Mouse (Mus musculus) left cerebral cortex, adult 11 months (tissue): ENCODE measurements at regions not wholly inside any gene's neighbourhood (a gene's known extent, or its start where the extent isn't known, plus 50 kb on each side); places are given as distances from the start of the nearest gene placed in this dataset.

Source experiments
- DNase-seq: peaks from one replicate; pipeline ENCODE4 v3.0.0; 2022; ENCODE audit warnings: low spot score

DNA sequence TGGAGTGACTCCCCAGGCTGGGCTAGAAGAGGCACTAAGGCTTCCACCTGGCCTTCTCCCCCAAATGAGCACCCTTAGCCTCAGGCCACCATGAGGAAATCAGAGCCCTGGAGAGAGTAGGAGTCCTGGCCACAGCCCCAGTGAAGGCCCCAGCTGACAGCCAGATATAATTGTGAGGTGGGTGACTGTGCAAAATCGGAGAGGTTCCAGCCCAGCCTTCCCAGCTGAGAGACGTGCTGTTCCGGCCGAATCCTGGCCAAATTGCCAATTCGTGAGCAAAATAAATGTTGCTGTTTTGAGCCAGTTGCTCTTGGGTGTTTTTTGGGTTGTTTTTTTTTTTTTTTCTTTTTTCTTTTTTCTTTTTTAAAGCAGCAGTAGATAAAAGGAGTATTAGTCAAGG, 169.9 kb upstream of the Il12b start:
- DNase-seq = no peak

DNA sequence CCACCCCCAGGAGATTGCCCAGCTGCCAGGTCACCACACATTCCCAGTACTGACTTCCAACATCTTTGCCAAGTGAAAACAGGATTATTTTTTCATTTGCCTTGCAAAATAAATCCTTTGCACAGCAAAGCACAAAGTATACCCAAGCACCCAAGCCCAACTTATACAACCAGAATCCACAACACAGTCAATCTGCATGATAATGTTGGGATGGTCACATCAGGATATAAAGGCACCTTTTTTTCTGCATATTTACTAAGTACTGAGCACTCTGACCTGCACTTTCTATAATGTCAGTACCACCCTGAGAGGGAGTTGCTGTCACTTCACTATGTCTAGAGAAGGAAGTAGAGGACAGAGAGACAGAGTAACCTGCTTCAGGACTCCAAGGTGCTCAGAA, 164.4 kb upstream of the Il12b start:
- DNase-seq = no peak

DNA sequence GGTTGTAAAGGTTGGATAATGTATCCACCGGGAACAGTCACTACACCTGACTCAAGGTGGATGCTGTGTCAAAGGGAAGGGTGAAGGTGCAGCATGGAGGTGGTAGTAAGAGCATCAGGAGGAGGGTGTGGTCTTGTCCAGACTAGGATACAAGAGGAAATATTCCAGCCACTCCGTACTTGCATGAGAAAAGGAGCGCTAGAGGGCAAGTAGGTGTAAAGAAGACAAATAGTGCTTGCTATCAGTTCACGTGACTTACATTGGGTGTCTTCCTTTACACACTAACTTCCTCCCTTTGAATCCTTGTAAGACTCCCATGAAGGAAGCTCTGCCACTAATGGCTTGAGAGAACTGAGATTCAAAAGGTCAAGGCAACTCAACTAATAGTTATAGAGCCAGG, 161.8 kb upstream of the Il12b start:
- no peak for DNase-seq

DNA sequence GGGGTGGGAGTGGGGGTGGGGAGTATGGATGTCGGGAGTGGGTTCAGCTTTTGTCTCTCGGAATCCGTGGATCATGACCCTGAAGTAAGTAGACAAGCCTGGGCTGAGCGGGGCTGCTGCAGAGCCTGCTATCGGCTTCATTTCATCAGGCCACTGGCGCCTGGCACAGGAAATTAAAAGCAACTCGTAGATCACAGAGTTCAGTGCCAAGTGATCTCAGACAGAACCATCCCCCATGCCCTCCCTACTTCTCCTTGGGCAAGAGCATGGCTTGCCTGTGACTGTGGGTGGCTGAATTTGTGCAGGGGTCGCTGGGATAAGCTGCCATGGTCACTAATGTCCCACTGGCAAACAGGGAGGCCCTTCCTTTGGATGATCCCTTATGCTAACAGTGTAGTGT, 161.3 kb upstream of the Il12b start:
- no peak for DNase-seq

DNA sequence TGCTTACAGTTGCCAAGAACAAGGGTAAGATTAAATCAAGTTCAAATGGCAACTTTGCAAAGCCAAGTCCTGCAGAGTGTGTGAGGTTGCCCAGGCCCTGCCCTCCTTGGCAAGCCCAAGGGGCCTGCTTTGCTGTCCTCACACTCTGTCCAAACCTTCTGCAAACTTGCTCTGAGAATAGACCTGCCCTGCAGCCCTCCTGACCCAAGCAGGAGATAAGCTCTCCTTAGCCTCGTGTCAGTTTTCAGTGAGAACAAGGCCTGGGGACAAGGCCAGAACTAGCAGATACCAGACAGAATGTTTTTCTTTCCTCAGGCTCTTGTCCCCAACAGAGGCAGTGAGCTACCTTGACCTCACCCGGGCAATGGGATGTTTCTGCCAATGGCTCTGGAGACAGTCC, 156.7 kb upstream of the Il12b start:
- no peak for DNase-seq

DNA sequence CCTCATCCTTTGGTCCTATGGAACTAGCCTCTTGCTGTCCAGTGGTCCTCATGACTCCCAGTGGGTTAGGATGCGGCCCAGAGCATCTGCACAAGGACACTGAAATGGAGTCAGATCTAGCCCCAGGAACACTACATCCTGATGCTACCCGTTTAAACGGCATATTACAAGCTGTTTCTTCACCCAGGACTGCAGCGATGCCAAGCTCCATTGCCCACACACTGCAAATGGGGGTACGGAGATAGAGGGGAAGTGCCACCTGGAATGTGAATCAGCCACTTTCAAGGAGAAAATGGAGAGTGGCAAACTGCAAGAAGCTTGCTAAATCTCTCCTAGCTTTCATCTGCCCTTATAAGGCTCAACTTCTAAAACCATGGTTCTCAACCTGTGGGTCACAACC, 148.0 kb upstream of the Il12b start:
- DNase-seq = no peak

DNA sequence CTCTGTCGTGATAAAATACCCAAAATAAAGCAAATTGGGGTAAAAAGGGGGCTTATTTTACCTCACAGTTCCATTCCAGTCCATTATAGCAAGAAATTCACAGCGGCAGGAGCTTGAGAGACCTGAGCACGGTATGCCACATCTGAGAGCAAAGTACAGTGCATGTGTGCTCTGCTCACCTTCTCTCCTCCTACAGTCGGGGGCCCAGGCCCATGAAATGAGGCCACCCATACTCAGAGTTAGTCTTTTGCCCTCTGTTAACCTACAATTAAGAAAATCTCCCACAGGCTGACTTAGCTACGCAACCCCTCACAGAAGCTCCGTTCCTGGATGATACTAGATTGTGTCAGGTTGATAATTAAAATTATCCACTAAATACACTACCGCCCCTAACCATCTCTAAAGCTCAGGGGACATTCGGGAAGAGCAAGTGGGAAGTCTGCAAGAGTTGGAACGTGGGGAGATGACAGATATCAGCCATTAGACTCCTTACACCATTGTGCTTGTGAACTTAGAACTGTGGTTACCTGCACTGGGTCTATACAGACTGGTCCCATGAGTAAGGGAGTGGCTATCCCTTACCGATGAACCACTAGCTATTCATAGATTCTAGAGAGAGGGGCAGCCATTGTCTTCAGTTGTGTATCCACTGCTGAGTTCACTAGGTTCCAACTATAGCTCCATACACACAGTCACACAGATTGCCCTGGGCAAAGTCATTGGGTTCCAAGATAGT, 139.3 kb upstream of the Il12b start:
- DNase-seq = no peak

DNA sequence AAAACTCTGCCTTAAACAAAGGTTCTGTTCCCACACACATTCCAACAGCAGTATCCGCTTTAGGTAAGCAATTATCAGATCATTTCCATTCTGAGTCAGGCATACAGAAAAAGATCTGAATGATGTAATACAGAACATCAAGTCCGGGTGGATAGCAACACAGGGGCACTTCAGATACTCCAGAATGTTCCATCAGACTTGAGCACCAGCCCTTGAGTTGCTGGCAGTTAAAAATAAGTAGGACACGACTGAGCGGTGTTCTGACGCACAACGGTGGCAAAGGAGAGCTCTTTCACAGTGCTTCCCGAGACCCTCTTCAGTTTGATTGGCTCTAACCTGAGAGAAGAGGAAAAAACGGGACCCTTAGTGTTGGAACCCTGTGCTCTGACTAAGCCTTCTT, 138.2 kb upstream of the Il12b start:
- no peak for DNase-seq

DNA sequence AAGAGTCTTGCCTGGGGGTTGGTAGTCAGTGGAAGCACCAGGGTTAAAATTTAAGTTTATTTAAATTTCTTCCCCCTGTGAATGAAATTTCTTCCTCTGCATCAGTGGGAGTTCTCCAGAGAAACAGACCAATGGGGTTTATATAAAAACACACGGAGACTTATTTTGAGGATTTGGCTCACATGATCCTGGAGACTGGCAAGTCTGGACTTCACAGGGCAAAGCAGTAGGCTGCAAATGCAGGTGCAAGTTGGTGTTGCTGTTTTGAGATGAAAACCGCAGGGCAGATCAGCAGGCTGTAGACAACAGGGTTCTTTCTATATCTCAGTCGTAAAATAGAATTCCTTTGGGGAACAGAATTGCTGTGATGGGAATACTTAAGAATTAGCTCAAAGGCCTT, 137.3 kb upstream of the Il12b start:
- no peak for DNase-seq

DNA sequence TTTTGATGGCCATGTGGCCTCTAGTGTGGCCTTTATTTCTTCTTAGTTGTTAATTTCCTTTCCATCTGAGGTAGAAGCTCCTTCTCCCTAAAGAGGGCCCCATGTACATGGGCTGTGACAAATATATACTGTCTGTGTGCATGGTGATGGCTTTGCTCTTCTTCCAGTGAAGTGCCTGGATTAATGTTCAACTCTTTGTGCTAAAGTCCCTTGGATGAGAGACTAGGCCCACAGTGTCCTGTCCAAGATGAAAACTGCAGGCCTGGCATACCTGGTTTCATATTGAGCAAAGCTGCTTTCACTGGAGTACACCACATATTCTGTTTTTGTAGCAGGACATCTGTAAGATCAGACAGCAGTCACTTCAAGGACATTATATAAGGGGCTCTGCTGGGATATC, 127.6 kb upstream of the Il12b start:
- DNase-seq = no peak

DNA sequence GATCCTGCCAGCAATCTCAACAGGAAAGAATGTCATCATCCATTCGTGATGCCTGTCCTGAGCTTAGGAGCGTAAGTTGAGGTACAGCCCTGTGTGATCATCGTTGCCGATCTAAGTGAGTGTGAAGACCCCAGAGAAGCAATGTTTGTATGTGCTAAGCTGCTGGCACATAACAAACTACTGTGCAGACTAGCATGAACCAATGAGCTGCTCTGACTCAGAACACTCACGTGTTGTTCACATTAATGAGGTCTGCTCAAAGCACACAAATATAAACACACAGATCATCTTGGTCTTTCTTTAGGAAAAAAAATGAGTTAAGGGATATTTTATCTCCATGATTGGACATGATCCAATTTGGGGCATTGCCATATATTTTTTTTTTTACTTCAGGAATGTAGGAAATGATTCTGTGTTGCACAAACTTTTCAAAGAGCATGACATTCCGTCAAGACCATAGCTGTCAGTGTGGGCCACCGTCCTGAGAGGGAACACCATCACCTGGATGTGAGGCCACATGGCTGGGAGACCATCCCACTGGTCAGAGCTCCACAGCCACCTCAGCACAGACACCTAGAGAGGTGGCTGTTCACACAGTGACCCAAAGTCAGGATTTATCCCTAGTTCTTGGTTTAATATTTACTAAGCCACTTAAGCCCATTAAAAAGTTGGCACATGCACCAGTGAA, 121.2 kb upstream of the Il12b start:
- DNase-seq = no peak

DNA sequence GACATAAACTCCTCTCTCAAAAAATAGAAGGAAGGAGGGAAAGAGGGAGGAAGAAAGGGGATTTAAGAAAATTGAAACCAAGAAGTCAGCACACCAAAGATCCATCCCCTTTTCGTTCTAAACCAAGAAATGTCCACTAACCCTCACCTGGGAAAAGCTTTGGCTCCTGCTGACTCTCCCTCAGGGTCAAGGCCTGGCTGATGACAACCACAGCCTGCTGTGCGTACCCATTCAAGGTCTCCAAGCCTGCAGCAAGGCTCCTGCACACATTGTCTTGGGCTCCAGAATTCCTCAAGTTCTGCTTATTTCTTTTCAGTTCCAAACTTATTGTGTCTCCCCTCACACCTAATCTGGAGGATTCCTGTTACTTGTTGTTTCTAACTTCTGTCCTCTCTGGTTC, 113.9 kb upstream of the Il12b start:
- DNase-seq = no peak

DNA sequence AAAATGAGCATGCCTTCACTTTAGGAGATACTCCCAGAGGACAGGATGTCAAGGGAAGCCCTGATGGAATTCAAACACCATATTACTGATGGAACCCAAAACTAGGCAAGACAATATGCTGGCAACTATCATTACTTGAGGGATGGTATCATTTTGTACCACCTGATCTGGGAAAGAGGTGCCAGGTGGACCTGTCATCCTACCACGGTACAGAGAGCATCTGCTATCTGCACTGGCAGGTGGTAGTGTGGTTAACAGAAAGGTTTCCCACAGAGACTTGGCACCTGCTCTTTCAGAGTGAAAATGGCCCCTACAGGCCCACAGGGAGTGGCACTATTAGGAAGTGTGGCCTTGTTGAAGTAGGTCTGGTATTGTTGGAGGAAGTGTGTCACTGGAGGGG, 111.0 kb upstream of the Il12b start:
- DNase-seq = no peak

DNA sequence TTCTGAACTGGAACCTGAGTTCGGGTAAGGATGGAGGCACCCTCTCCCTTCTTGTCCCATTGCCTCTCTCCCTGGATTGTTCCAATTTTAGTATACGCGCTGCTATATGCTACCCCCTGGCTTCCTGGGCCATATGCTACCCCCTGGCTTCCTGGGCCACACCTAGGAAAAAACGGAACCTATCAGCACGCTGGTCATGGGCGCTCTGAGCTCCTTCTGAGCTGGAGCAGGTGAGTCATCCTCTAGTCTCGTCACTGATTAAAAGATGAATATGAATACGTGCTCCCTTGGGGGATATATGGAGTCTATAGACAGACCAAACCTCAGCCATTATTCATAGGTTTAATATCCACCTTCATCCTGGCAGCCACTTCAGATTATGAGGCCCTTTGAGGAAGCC, 96.1 kb upstream of the Il12b start:
- no peak for DNase-seq

DNA sequence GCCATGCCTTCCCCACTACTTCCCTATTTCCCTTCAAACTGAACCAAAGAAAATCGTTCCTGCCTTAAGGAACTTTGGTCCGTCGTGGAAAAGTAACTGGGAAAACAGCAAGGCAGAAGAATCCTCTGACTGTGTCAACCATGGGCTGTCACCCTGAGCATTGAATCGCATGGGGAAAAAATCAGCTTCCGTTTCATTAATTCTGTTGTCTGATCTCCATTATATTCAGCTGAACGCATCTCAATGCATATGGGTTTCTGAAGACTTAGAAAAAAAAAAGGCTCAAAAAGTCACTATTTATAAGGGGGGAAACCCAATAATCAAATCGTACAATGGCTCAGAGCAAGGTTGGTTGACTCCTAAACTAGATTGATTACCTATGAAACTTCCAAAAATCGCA, 83.8 kb upstream of the Il12b start:
- DNase-seq = no peak

DNA sequence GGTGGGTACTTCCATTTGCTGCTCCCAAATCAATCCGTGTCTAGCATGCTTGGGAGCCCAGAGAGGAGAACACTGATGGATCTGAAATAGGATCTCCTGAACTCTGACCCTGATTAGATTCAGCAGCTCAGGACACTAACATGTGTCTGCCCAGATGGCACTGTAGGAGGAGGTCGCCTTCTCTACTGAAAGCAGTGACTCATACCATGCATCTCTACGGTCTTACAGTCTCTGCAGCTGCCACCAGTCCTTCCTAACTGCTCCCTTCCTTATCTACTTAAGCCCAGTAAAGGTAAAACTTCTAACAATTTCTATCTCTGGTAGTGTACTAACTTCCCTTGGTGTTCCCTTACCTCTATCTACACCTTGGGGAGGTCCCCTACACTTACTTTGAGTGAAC, 80.7 kb upstream of the Il12b start:
- DNase-seq = no peak

DNA sequence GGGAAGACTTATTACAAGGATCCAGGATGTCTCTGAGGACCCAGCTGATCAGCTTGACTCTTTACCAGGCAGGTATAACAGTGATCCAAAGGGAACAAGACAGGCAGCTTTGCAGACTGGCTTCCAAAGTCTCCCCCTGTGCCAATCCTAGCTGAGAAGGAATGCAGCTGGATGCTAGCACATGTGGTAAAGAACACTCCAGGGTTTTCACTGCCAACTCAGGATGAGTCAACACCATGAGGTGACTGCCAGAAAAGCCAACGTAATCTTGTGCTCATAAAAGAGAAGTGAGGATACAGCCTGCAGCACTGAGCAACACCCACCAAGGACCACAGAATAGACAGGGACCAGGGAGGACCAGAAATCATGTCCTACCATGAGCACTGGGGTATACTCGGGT, 76.5 kb upstream of the Il12b start:
- peak; percentile 42 for DNase-seq

DNA sequence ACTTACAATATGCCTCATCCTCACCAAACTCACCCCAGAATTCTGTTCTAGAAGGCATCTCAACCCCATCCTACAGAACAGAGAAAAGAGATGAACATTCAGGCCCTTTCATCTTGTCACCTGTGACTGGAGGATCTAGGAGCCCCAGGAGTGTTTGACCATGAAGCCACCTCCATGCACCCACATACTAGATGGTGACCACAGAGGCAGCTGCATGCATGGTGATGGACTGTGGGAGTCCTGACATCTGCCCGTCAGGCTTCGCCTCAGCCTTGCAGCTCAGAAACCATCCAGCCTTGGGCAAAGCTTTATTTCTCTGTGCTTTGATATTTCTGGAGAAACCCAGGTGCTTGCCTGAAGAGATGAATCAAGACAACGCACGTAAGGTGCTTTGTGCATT, 74.8 kb upstream of the Il12b start:
- DNase-seq = no peak

DNA sequence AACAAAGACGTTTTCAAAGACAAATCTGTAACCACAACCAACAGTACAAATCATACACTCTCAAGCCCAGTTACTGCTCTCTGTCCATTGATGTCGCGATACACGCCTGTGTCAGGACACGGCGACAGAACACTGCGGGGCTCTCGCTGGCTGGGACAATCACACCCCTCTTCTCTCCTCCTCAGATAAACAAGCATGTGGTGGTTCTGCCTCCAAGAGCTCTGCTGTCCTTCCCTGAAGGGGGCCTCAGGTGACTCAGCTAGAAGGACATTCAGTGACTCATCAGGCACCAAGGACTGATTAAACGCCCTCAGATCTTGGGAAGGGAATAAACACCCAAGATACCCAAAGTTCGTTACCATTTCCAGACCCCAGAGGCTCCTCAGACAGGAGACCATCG, 74.3 kb upstream of the Il12b start:
- DNase-seq = no peak

DNA sequence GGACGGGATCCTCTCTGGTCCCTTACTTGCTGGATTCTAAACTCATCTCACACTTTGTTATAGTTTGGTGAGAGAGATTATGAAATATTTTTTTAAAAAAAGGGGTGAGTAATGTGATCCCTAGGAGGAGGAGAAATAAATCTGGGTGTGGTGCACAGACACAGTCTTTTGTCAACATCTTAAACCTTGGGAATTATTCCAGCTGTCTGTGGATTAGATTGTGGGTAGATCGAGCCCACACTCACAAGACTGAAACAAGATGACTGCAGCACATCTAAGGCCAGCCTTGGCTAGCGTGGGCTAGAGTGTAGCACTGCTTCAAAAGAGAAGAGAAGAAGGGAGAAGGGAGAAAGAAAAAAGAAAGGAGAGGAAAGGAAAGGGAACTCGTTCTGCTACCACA, 70.4 kb upstream of the Il12b start:
- no peak for DNase-seq

DNA sequence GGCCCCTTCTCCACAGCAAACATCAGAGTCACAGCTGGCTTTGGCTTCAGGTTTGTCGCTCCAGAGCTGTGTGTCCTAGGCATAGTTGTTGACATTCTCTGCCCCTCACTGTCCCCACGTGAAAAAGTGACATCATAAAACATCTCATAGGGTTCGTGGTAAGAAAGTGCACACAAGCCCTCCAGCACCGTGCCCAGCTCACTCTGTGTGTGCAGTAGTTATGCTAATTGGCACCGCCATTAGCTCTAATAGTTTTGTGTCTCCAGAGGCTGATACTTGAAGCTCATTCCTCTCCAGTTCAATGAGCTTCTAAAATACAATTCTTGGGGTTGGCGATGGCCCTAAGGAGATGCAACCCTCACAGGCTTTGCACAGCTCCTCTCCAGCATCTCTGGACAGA, 69.4 kb upstream of the Il12b start:
- no peak for DNase-seq

DNA sequence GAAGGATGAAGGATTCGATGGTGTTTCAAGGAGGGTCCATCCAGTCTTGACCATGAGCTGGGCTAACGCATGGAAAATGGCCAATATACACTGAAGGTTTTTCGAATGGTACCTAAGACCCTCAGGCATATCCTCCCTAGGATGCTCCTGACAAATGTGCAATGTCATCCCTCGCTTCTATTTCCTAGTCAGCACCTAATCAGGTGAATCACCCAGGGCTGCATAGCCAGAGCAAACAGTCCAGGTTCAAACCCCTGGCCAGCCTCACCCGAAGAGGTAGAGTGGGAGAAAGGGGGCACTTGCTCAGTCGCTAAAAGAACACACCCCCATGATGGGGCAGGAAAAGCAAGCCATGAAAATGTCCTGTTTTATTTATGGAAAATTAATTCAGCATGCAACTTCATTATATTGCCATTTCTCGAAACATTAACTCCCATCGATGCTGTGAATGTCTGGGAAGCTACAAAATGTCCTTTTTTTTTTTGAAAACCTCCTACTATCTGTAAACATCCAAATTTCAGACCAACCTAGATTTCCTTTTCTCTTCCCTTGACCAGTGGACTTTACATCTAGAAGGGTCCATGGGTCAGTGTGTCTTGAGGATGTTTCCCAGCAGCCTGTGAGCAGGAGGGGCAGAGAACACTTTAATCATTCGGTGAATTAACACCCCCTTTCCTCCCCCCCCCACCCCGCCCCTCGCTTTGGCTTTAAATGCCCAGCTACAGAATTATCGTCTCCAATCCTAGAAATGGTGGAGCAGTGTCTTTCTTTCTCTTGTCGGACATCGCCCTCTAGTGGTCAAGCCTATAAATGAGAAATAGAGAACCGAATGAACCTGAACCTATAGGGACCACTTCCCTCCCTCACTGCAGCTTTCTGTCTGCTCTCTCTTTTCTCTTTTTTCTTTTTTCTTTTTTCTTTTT, 68.8 kb upstream of the Il12b start:
- DNase-seq = peak; percentile 62

DNA sequence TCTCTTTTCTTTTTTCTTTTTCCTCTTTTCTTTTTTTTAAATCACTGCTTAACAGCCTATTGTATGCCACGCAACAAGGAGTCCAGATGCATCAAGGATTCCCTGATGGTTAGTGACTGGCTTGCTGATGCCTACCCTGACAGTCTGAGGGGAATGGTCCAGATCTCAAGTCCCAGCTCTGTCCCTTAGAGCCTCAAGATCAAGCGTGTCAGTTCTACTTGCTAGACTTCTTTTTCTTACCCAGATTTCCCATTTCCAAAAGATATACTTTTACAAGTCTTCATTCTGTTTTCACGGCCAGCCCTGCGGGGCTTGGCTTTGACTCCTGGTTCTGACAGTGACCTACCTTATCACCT, 68.1 kb upstream of the Il12b start:
- DNase-seq = no peak
